Mouse (Mus musculus) spleen, postnatal 10 days (tissue): ENCODE results near the gene Chrm1.
A peak's percentile ranks its signal among the peaks of the same experiment; 100 is the strongest.

Experiments
- DNase-seq, 2 experiments: peaks; one replicate each; pipeline ENCODE4 v3.0.0; 2021 to 2022; ENCODE audit warnings: low spot score in 2 of 2

Gene Chrm1

GRCm38 (mm10) chr19:8663360-8663839, at the start of gene Chrm1:
Chrm1 (plus strand) TSS chr19:8663789.
- DNase-seq: no peak

- no peak for DNase-seq
Observed at GRCm38 (mm10) chr19:8614343-8614742, 49.2 kb upstream of the Chrm1 start.

GRCm38 (mm10) chr19:8616314-8616713, 47.3 kb upstream of the Chrm1 start:
- no peak for DNase-seq

- DNase-seq: no peak
Observed at GRCm38 (mm10) chr19:8617904-8618303, 45.7 kb upstream of the Chrm1 start, which contains the start of gene Slc22a6. Slc22a6 (plus strand) TSS chr19:8618039.

- peak in 1 of 2 experiments; percentile 24 for DNase-seq
Observed at GRCm38 (mm10) chr19:8621098-8621497, 42.5 kb upstream of the Chrm1 start.

- no peak for DNase-seq
Observed at GRCm38 (mm10) chr19:8630249-8630648, 33.3 kb upstream of the Chrm1 start.

GRCm38 (mm10) chr19:8630826-8631225, 32.8 kb upstream of the Chrm1 start:
- no peak for DNase-seq

GRCm38 (mm10) chr19:8632029-8632428, 31.6 kb upstream of the Chrm1 start:
- no peak for DNase-seq

- no peak for DNase-seq
Observed at GRCm38 (mm10) chr19:8642086-8642485, 21.5 kb upstream of the Chrm1 start.

GRCm38 (mm10) chr19:8646393-8646792, 17.2 kb upstream of the Chrm1 start:
- no peak for DNase-seq

GRCm38 (mm10) chr19:8655833-8656232, 7.8 kb upstream of the Chrm1 start:
- no peak for DNase-seq

- no peak for DNase-seq
Observed at GRCm38 (mm10) chr19:8656341-8656740, 7.2 kb upstream of the Chrm1 start.

GRCm38 (mm10) chr19:8661821-8662307, 1.7 kb upstream of the Chrm1 start:
- DNase-seq: no peak

- DNase-seq: peak; percentile 28 to 67
Observed at GRCm38 (mm10) chr19:8662337-8662736, 1.3 kb upstream of the Chrm1 start.

GRCm38 (mm10) chr19:8663911-8664421, 377 bp downstream of the Chrm1 start:
- DNase-seq: no peak

- DNase-seq: no peak
Observed at GRCm38 (mm10) chr19:8664859-8665258, 1.3 kb downstream of the Chrm1 start.

GRCm38 (mm10) chr19:8665746-8666145, 2.2 kb downstream of the Chrm1 start:
- no peak for DNase-seq

- DNase-seq: no peak
Observed at GRCm38 (mm10) chr19:8672859-8673258, 9.3 kb downstream of the Chrm1 start.

- no peak for DNase-seq
Observed at GRCm38 (mm10) chr19:8673336-8674063, 9.9 kb downstream of the Chrm1 start.

- DNase-seq: no peak
Observed at GRCm38 (mm10) chr19:8679031-8679779, 15.6 kb downstream of the Chrm1 start.

GRCm38 (mm10) chr19:8681633-8682362, 18.2 kb downstream of the Chrm1 start:
- DNase-seq: no peak

GRCm38 (mm10) chr19:8682996-8683395, 19.4 kb downstream of the Chrm1 start:
- peak; percentile 46 to 78 for DNase-seq
